Mouse (Mus musculus): ENCODE results near the gene Mcpt1. TPM values are rescaled to one million over a fixed set of nuclear protein-coding genes. Genes with fewer than 3 reads are reported as not detected.
"Not testable (repeated sequence)": the region's sequence is repeated elsewhere in the genome, so short reads cannot be mapped to it uniquely, and the experiment has no call there.

Mcpt1 gene
- not detected in 2 replicates for polyA plus RNA-seq (2016; fragmentation: Nextera tagmentation; extraction: Ambion mirVana)

DNA sequence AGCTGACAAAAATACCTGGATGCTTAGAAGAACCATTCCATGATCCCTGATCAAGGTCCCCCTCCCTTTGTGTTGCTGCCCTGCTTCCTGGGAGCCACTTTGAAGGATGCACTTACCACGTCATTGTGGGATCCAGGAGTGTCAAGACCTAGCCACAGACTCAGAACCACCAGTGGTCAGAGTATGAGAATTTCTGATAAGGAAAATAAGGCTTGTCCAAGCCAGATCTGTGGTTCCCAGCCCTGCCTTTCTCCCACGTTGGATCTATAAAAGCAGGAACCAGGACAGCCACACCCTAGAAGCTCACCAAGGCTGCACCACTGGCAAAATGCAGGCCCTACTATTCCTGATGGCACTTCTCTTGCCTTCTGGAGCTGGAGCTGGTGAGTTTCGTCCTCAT is at the start of gene Mcpt1:
TSS of gene Mcpt1 (plus strand) at position 301 of the 400 bp plus-strand sequence.
- H3K9ac ChIP-seq; H3K4me2 ChIP-seq (replicated peaks); H3K27me3 ChIP-seq (replicated peaks); H3K4me3 ChIP-seq; H3K9me3 ChIP-seq; H3K27ac ChIP-seq; H3K36me3 ChIP-seq; H3K4me1 ChIP-seq; ATAC-seq (ENCODE audit: low FRiP score, low read depth): not testable (repeated sequence)
- 84% methylated on average over 3 of the region's 3 CpGs for WGBS

DNA sequence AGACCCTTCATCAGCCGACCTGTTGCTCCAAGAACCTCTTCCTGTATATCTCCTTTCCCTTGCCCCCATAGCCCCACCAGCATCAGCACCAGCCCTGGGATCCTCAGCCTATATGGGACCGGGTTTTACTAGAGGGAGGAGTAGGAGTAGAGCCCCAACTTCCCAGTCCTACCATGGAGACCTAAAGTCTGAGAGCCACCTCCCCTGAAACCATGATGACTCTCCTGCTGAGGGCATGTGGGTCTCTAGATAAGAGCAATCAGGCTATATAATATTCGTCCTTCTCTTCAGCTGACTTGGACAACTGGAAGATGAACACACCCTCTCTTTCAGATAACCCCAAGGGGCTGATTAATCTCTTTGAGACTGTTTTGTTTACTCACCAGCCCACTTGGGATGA is 30.3 kb upstream of the Mcpt1 start:
- H3K9ac ChIP-seq; H3K4me3 ChIP-seq; ATAC-seq (ENCODE audit: low FRiP score, low read depth); H3K9me3 ChIP-seq; H3K36me3 ChIP-seq; H3K27me3 ChIP-seq (replicated peaks); H3K4me2 ChIP-seq (replicated peaks); H3K4me1 ChIP-seq; H3K27ac ChIP-seq: not testable (repeated sequence)
- 73% methylated on average over 2 of the region's 3 CpGs for WGBS

DNA sequence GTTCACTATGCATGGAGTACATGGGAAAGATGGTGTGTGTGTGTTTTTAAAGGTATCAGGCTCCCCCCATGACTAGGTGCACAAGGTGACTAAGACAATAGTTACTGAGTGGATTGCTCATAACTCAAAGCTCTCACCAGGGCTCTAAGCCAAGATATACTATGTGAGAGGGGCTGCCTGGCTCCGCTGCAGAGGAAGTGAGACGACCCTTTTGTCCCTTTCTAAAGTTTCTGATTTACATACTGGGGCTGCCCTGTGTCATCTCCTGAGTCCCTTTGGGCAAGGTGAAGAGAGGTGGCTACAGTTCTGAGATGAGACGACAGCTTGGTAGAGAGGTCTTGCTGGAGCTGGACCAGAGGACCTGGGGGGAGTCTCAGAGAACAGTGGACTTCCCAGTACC is 4.6 kb upstream of the Mcpt1 start:
- Histone ChIP-seq H3K36me3 (no peaks in the 10 kb centered on the region), H3K27ac (no peak overlapping the region), H3K4me3 (no peak overlapping the region), H3K4me2 (replicated peaks) (no peak overlapping the region), H3K9ac (no peak overlapping the region), H3K27me3 (replicated peaks) (no peaks in the 10 kb centered on the region), H3K4me1 (no peaks in the 10 kb centered on the region), H3K9me3 (no peaks in the 10 kb centered on the region)
- ATAC-seq (ENCODE audit: low FRiP score, low read depth), result no peak
- 64% methylated on average over 3 of the region's 3 CpGs for WGBS

DNA sequence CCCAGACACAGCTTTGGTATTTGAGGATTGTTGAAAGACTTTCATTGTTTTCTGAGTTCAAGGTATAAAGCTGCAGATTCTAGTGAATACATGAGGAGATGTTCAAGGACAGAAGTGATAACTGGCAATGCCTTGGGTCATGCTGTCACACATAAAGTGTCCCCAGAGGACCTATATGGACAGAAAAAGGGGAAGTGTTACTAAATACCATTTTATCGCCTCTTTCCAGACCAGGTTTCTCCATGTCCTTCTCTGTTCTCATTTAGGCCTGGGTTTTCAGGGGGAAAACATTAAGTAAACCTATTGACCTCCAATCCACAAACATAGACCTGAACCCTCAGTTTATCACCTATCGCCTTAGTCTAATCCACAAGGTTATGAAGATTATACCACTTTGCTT is 3.8 kb upstream of the Mcpt1 start:
- H3K4me3 ChIP-seq, result no peak overlapping the region
- H3K36me3 ChIP-seq, result no peaks in the 10 kb centered on the region
- no peak for ATAC-seq (ENCODE audit: low FRiP score, low read depth)
- H3K9me3 ChIP-seq, result no peaks in the 10 kb centered on the region
- H3K9ac ChIP-seq, result no peak overlapping the region
- no peak overlapping the region for H3K27ac ChIP-seq
- H3K4me2 ChIP-seq (replicated peaks), result no peak overlapping the region
- WGBS, result 93% methylated on average over 2 of the region's 2 CpGs
- H3K27me3 ChIP-seq (replicated peaks), result no peaks in the 10 kb centered on the region
- H3K4me1 ChIP-seq, result no peaks in the 10 kb centered on the region

DNA sequence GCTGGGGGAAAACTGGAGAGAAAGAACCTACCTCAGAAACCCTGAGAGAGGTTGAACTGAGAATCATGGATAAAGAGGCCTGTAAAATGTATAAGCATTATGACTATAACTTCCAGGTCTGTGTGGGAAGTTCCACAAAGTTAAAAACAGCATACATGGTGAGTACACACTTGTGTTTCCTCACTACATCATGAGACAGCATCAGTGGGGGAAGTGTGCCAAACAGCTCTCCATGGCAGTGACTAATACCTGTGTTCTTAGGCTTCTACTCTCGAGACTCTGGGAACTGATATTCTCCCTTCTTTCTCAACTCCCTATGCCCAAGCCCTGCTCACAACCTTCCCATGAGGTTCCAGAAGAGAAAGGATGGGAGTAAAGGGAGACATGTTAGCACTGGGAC is 1.7 kb downstream of the Mcpt1 start:
- no peak for ATAC-seq (ENCODE audit: low FRiP score, low read depth)
- WGBS, result 65% methylated on average over 1 of the region's 1 CpGs
- Histone ChIP-seq H3K4me1 (no peaks in the 10 kb centered on the region), H3K4me2 (replicated peaks) (no peak overlapping the region), H3K9ac (no peak overlapping the region), H3K36me3 (no peaks in the 10 kb centered on the region), H3K9me3 (no peaks in the 10 kb centered on the region), H3K27ac (no peak overlapping the region), H3K4me3 (no peak overlapping the region), H3K27me3 (replicated peaks) (no peaks in the 10 kb centered on the region)

DNA sequence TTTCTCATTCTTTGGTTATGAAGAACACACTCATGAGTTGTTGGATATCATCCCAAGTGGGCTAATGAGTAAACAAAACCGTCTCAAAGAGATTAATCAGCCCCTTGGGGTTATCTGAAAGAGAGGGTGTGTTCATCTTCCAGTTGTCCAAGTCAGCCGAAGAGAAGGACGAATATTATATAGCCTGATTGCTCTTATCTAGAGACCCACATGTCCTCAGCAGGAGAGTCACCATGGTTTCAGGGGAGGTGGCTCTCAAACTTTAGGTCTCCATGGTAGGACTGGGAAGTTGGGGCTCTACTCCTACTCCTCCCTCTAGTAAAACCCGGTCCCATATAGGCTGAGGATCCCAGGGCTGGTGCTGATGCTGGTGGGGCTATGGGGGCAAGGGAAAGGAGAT is 3.5 kb downstream of the Mcpt1 start:
- H3K4me2 ChIP-seq (replicated peaks); H3K36me3 ChIP-seq; H3K27me3 ChIP-seq (replicated peaks); H3K4me1 ChIP-seq; ATAC-seq (ENCODE audit: low FRiP score, low read depth); H3K27ac ChIP-seq; H3K4me3 ChIP-seq; H3K9ac ChIP-seq; H3K9me3 ChIP-seq: not testable (repeated sequence)
- WGBS, result 88% methylated on average over 4 of the region's 4 CpGs

DNA sequence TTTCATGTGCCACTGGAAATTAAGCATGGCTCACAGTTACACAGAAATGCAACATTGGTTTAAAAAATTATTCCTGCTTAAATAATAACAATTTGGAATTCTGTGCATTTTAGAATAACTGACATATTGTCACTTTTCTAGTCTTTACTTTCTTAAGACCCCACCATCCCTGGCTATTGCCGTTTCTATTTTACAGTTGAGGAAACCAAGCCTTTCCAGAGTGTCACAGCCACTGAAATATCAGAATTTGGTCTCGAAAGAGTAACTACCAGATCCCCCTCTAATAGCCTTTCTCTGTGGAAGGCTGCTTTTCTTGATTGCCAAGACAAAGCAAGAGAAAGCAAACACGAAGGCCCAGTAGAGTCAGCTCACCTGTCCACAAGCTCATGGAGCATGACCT is 12.6 kb downstream of the Mcpt1 start, which contains the start of gene Mcpt9:
TSS of gene Mcpt9 (minus strand) at position 101 of the 400 bp plus-strand sequence.
- H3K4me1 ChIP-seq; H3K27me3 ChIP-seq (replicated peaks); ATAC-seq (ENCODE audit: low FRiP score, low read depth); H3K9ac ChIP-seq; H3K36me3 ChIP-seq; H3K4me3 ChIP-seq; H3K4me2 ChIP-seq (replicated peaks); H3K9me3 ChIP-seq; H3K27ac ChIP-seq: not testable (repeated sequence)
- WGBS, result 82% methylated on average over 3 of the region's 3 CpGs

DNA sequence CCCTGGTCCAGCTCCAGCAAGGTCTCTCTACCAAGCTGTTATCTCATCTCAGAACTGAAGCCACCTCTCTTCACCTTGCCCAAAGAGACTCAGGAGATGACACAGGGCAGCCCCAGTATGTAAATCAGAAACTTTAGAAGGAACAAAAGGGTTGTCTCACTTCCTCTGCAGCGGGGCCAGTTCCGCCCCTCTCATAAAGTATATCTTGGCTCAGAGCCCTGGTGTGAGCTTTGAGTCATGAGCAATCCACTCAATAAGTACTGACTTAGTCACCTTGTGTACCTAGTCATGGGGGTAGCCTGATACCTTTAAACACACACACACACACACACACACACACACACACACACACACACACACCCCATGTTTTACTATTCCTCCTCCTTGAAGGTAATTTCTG is 16.7 kb downstream of the Mcpt1 start:
- Histone ChIP-seq H3K9ac (no peak overlapping the region), H3K9me3 (no peaks in the 10 kb centered on the region), H3K36me3 (no peaks in the 10 kb centered on the region), H3K27ac (no peak overlapping the region), H3K4me3 (no peak overlapping the region), H3K4me1 (no peaks in the 10 kb centered on the region), H3K4me2 (replicated peaks) (no peak overlapping the region), H3K27me3 (replicated peaks) (no peaks in the 10 kb centered on the region)
- 81% methylated on average over 2 of the region's 2 CpGs for WGBS
- no peak for ATAC-seq (ENCODE audit: low FRiP score, low read depth)

DNA sequence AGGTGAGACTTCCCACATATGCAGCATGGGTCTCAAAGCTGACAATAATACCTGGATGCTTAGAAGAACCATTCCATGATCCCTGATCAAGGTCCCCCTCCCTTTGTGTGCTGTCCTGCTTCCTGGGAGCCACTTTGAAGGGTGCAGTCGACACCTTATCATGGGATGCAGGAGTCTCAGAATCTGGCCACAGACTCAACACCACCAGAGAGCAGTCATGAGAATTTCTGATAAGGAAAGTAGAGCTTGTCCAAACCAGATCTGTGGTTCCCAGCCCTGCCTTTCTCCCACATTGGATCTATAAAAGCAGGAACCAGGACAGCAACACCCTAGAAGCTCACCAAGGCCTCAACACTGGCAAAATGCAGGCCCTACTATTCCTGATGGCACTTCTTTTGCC is 24.0 kb downstream of the Mcpt1 start, which contains the start of gene Mcpt2:
TSS of gene Mcpt2 (plus strand) at position 250 of the 400 bp plus-strand sequence.
- H3K4me2 ChIP-seq (replicated peaks); ATAC-seq (ENCODE audit: low FRiP score, low read depth); H3K9ac ChIP-seq; H3K36me3 ChIP-seq; H3K4me1 ChIP-seq; H3K9me3 ChIP-seq; H3K4me3 ChIP-seq; H3K27me3 ChIP-seq (replicated peaks); H3K27ac ChIP-seq: not testable (repeated sequence)
- 90% methylated on average over 1 of the region's 1 CpGs for WGBS

DNA sequence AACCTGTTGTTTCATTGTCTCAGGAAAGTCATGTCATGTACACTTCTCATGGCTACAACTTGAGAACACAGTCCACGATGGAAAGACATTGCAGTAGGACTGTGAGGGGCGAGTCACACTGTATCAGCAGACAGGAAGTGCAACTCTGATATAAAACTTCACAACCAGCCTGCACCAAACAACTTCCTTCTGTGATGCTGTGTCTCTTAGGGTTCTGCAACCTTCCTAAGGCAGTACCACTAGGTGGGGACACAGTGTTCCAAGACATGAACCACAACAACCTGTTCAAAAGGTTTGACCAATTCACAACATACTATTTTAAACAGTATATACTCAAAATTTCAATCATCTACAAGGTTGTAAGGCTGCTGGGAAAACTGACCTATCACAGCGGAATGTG is 37.6 kb downstream of the Mcpt1 start:
- no peak for ATAC-seq (ENCODE audit: low FRiP score, low read depth)
- whole genome bisulfite sequencing, result 88% methylated on average over 3 of the region's 3 CpGs

DNA sequence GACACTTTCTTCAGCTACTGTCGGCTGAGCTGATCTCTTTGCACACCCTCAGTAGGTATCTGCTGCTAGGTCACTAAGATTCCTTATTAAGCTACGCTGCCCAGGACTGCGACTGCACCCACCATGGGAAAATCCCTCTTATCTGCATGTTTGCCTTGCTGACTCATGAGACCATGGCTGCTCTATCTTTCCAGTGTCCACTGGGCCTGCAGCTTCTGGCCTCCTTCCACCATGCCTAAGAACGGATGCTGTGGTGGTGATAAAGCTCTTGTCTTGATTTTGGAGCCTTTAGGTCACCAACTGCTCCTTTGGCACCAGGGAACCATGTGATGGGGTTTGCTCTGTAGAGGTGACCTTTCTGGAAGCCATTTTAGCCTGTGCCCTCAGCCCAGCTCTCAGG is 40.0 kb downstream of the Mcpt1 start:
- no peak overlapping the region for H3K4me2 ChIP-seq (replicated peaks)
- H3K27ac ChIP-seq, result no peak overlapping the region
- H3K27me3 ChIP-seq (replicated peaks), result no peaks in the 10 kb centered on the region
- WGBS, result 82% methylated on average over 4 of the region's 4 CpGs
- H3K36me3 ChIP-seq, result no peaks in the 10 kb centered on the region
- no peak overlapping the region for H3K9ac ChIP-seq
- H3K9me3 ChIP-seq, result no peaks in the 10 kb centered on the region
- no peak overlapping the region for H3K4me3 ChIP-seq
- H3K4me1 ChIP-seq, result no peaks in the 10 kb centered on the region
- ATAC-seq (ENCODE audit: low FRiP score, low read depth), result no peak

More for the DNA sequence above, 37.6 kb downstream of the Mcpt1 start:
- Histone ChIP-seq H3K4me1 (no peaks in the 10 kb centered on the region), H3K27ac (no peak overlapping the region), H3K9ac (no peak overlapping the region), H3K4me2 (replicated peaks) (no peak overlapping the region), H3K36me3 (no peaks in the 10 kb centered on the region), H3K27me3 (replicated peaks) (no peaks in the 10 kb centered on the region), H3K4me3 (no peak overlapping the region), H3K9me3 (no peaks in the 10 kb centered on the region)

DNA sequence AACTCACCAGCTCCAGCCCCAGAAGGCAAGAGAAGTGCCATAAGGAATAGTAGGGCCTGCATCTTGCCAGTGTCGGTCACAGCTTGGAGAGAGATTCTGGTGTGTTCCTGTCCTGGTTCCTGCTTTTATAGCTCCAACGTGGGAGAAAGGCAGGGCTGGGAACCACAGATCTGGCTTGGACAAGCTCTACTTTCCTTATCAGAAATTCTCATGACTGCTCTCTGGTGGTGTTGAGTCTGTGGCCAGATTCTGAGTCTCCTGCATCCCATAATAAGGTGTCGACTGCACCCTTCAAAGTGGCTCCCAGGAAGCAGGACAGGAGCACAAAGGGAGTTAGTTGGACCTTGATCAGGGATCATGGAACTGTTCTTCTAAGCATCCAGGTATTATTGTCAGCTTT is 44.4 kb downstream of the Mcpt1 start, which contains the start of gene Mcpt4:
TSS of gene Mcpt4 (minus strand) at position 101 of the 400 bp plus-strand sequence.
- H3K27ac ChIP-seq; ATAC-seq (ENCODE audit: low FRiP score, low read depth); H3K9me3 ChIP-seq; H3K27me3 ChIP-seq (replicated peaks); H3K4me2 ChIP-seq (replicated peaks); H3K36me3 ChIP-seq; H3K9ac ChIP-seq; H3K4me3 ChIP-seq; H3K4me1 ChIP-seq: not testable (repeated sequence)
- 77% methylated on average over 3 of the region's 3 CpGs for WGBS

Data from neural tube, embryonic 12.5 days (tissue).